Mouse (Mus musculus): ENCODE measurements around the gene Trak1.

- TF ChIP-seq CTCF (conservative IDR thresholded peaks at IDR 0.05; ENCODE audit: low read length) (no peak), POU5F1 (IDR thresholded peaks at IDR 0.05; ENCODE audit: borderline replicate concordance, low read length) (no peak), NANOG (IDR thresholded peaks at IDR 0.05; ENCODE audit: borderline replicate concordance, low read length) (0 out of 2 replicates have a peak, but pooled peaks have one; percentile 3)
Observed at GRCm38 (mm10) chr9:121303748-121304147, 6.4 kb downstream of the Trak1 start.

Data from E14TG2a.4 (cell line).